Mouse (Mus musculus) liver, embryonic 12.5 days (tissue): ENCODE measurements around the gene Braf. TPM values are rescaled to one million over a fixed set of nuclear protein-coding genes. Genes with fewer than 3 reads are reported as not detected.

Source experiments
- ATAC-seq: fragments of 200-750 bp; cut with Nextera tagmentation; 2 replicates; pipeline ENCODE4 v1.8.0; 2017; ENCODE audit warnings: moderate number of reproducible peaks, mild to moderate bottlenecking, moderate library complexity
- H3K27ac ChIP-seq: fragments of 300-500 bp; sonication (generic); 2 replicates; pipeline ENCODE4 v1.5.1; 2016; ENCODE audit warnings: mild to moderate bottlenecking
- H3K27me3 ChIP-seq: fragments of 300-500 bp; sonication (generic); replicated peaks from 2 replicates; pipeline ENCODE4 v1.6.1; 2016; ENCODE audit warnings: mild to moderate bottlenecking, moderate library complexity
- H3K36me3 ChIP-seq: fragments of 300-500 bp; sonication (generic); 2 replicates; pipeline ENCODE4 v1.6.1; 2016; ENCODE audit warnings: mild to moderate bottlenecking, moderate library complexity
- H3K4me1 ChIP-seq: fragments of 300-500 bp; sonication (generic); 2 replicates; pipeline ENCODE4 v1.6.1; 2016
- H3K4me2 ChIP-seq: fragments of 300-500 bp; sonication (generic); 2 replicates; pipeline ENCODE4 v1.6.1; 2016; ENCODE audit warnings: mild to moderate bottlenecking, moderate library complexity
- H3K4me3 ChIP-seq: fragments of 300-500 bp; sonication (generic); 2 replicates; pipeline ENCODE4 v1.5.1; 2016; ENCODE audit warnings: mild to moderate bottlenecking, moderate library complexity
- H3K9ac ChIP-seq: fragments of 300-500 bp; sonication (generic); 2 replicates; pipeline ENCODE4 v1.6.1; 2016; ENCODE audit warnings: mild to moderate bottlenecking, moderate library complexity
- H3K9me3 ChIP-seq: fragments of 300-500 bp; sonication (generic); replicated peaks from 2 replicates; pipeline ENCODE4 v1.6.1; 2016; ENCODE audit warnings: mild to moderate bottlenecking, moderate library complexity
- WGBS: fragments of 180-500 bp; shearing (Covaris S2); methylation state at CpG from one replicate; pipeline ENCODE4 v1.1.7; 2016; ENCODE audit not compliant: insufficient replicate concordance; 5-methylcytosine and 5-hydroxymethylcytosine counted together
- polyA plus RNA-seq: library from polyadenylated mRNA; unstranded; fragments of >200 nt; fragmentation: Nextera tagmentation; extraction: Ambion mirVana; gene quantifications from 2 replicates; pipeline ENCODE4 v1.2.1, GENCODE M21; 2016

Gene Braf
- polyA plus RNA-seq, 1 experiment from 2014 or later: 11.0 TPM

DNA sequence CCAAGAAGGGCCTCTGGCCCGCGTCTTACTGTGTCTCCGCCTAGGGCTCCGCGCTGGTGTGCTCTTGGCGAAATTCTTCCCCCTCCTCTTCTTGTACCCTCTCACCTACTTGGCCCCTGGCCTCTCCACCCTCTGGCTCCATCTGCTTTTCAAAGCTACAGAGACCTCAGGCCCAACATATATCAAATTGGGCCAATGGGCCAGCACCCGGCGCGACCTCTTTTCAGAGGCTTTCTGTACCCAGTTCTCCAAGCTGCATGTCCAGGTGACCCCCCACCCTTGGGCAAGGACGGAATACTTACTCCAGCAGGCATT, 150.8 kb downstream of the Braf start:
- ATAC-seq: no peak; the same call in 1 of the 2 replicates
- H3K9ac ChIP-seq: peak overlapping the region; percentile 79
- H3K27ac ChIP-seq: peak overlapping the region; percentile 93

DNA sequence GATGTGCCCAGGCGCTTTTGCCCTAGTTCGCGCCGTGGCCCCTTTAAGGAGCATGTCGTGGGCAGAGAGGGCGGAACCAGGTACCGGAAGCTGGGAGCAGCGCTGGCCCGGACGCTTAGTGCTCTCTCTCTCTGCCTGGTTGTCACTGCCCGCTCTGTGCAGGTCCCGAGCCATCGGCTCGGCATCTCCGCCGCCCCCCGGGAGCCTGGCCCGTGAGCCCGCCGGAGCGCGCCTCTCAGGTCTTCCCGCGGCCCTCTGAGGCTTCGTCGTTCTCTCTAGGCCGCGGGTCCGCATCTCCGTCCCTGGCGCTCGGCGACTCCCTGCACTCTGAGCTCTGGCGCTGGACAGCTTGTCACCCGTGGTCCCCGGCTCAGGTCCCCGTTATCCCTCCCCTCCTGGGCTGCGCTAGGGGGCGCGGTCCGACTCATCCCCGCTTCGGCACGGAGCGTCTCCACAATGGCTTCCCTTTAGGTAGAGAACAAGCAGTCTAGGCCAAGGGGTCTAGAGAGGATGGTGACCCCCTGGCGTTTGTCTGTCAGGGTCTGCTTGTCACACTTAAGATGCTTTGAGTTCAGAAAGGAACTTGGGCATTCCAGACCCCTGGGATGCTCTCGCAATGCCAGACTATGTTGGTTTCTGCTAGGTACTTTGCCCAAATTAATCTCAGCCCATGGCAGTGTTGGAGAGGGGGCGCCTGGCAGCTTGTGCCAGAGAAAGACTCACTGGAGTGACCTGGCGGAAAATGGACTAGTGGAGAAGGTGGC, 151.3 kb downstream of the Braf start, which contains the start of gene Adck2:
TSS of gene Adck2 (plus strand) at position 83 of the 764 bp plus-strand sequence.
- peaks cover 13% of the 10 kb centered on the region for H3K36me3 ChIP-seq
- H3K4me1 ChIP-seq: peaks cover 22% of the 10 kb centered on the region
- WGBS: 2% methylated on average over 49 of the region's 49 CpGs
- peak within 1 kb of the TSS; percentile 93 for H3K4me2 ChIP-seq
- H3K9ac ChIP-seq: peak within 1 kb of the TSS; percentile 79
- peak; percentile 96 for ATAC-seq
- H3K4me3 ChIP-seq: peak within 1 kb of the TSS; percentile 82
- 0 out of 2 replicates have a peak, but pooled peaks cover 4% of the 10 kb centered on the region for H3K27me3 ChIP-seq
- H3K9me3 ChIP-seq: no peaks in the 10 kb centered on the region
- peak within 1 kb of the TSS; percentile 93 for H3K27ac ChIP-seq

More for the DNA sequence above, 150.8 kb downstream of the Braf start:
- Histone ChIP-seq H3K9me3 (no peaks in the 10 kb centered on the region), H3K4me1 (peaks cover 22% of the 10 kb centered on the region), H3K36me3 (peaks cover 18% of the 10 kb centered on the region), H3K4me3 (peak overlapping the region; percentile 82), H3K27me3 (0 out of 2 replicates have a peak, but pooled peaks cover 4% of the 10 kb centered on the region), H3K4me2 (peak overlapping the region; percentile 93)
- WGBS: 37% methylated on average over 10 of the region's 10 CpGs

DNA sequence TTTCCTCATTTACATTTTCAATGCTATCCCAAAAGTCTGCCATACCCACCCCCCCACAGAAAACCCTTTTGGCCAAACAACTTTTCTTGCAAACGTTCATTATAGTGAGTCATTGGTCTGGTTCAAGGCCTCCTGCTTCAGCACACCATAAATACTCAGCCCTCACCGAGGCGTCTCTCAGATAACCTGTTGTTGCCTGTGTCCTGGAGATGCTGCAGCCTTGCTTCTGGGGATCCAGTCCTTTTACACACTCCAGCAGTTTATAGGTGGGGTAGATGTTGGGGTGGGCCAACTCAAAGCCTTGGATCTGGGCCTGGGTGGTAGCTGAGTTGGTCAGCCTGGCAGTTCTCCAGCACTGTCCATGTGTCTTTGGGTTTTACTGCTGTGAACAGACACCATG, 154.8 kb downstream of the Braf start:
- Histone ChIP-seq H3K4me2 (no peak overlapping the region), H3K4me1 (peaks cover 22% of the 10 kb centered on the region)
- WGBS: 59% methylated on average over 3 of the region's 3 CpGs

DNA sequence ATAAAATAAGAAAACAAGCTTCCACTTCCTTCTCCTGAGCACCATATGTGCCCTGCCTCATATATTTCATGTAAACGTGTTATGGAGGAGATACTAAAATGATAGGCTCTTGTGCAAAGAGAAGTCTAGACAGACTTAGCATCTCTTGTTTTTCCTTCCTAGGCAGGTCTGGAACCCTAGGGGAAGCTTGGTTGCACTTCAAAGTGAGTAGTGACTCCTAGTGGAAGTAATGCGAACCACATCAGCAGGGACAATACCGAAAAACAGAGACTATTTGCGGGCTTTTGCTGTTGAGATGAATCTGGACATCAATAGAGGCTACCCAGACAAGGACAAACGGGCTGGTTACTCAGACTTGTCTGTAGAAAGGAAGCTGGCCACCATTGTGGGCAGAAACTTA, 157.7 kb downstream of the Braf start:
- H3K36me3 ChIP-seq: no peaks in the 10 kb centered on the region
- no peak for ATAC-seq
- no peak overlapping the region for H3K27ac ChIP-seq
- 13% methylated on average over 5 of the region's 5 CpGs for WGBS
- peaks cover 7% of the 10 kb centered on the region; the same call in 1 of the 2 replicates for H3K4me1 ChIP-seq
- 0 out of 2 replicates have a peak, but pooled peaks cover 12% of the 10 kb centered on the region for H3K27me3 ChIP-seq
- H3K9ac ChIP-seq: no peak overlapping the region
- H3K4me2 ChIP-seq: no peak overlapping the region
- H3K9me3 ChIP-seq: no peaks in the 10 kb centered on the region
- no peak overlapping the region for H3K4me3 ChIP-seq

More for the DNA sequence above, 154.8 kb downstream of the Braf start:
- Histone ChIP-seq H3K27me3 (0 out of 2 replicates have a peak, but pooled peaks cover 12% of the 10 kb centered on the region), H3K9me3 (no peaks in the 10 kb centered on the region), H3K4me3 (no peak overlapping the region), H3K27ac (no peak overlapping the region), H3K9ac (no peak overlapping the region), H3K36me3 (no peaks in the 10 kb centered on the region)
- ATAC-seq: no peak

DNA sequence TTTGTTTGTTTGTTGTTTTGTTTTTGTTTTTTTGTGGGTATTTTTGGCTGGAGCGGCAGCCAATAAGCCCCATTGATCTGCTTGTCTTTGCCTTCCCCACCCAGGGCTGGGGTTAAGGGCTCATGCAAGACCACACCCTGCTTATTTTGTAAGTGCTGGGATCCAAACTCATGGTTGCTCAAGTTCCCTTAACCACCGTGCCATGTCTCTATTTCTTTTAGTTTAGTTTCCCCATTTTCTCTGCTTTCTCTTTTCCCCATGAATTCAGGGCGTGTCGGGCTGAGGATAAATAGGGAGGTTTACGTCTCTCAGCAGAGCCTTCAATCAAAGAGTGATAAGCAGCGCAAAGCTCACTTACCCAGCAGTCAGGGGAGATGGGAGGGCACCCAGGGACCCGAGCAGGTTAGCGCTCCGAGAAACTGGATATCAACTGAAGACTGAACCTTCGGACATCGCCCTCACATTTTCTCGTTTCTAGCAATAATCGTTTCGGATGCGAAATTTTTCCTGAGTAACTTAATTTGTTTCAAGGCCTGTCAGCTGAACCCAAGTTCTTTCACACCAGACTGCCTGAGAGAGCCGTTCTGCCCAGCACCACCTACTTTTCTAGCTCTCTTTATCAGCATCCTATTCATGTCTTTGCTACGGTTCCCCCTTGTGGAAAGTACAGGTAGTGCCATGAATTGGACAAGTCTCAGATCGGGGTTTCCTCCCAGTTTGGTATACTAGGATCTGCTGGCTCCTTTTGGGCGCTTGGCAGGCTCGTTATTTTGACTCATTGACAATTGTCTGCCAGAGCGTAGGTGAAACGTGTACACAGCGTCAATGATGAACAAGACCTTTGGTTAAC, 162.9 kb downstream of the Braf start:
- 11% methylated on average over 23 of the region's 23 CpGs for WGBS
- Histone ChIP-seq H3K4me1 (peaks cover 19% of the 10 kb centered on the region), H3K4me2 (peak overlapping the region; percentile 63), H3K9ac (no peak overlapping the region), H3K27me3 (peaks cover 20% of the 10 kb centered on the region), H3K9me3 (no peaks in the 10 kb centered on the region), H3K4me3 (peak overlapping the region; percentile 30), H3K27ac (no peak overlapping the region), H3K36me3 (no peaks in the 10 kb centered on the region)
- ATAC-seq: peak; percentile 77

DNA sequence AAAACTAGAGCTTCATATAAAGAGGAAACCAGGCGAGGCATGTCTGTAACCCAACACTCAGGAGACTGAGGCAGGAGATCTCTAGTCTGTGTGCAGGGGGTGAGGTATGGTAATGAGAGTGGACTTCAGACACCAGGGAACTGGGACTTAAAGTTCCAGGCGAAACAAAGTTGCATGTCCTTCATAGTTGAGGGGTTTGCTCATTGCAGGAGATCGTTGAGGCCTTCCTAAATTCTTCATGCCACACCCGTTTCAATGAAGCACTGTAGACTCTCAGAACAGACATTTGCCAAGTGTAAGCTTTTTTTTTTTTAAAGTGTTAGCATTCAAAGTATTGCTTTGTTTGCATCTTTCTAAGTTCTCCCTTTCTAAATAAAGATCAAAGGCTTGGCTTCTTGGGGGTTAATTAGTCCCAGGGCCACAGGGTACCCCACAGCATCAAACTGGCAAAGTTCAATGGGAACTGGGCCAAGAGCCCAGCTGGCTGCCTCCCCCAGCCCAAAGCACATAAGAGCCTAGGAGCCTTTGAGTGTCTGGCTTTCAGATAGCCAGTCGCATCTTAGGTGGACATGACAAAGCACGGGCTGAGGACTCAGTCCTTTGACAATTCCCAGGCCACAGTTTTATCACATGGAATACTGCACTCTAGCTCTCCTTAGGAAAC, 165.9 kb downstream of the Braf start:
- no peak for ATAC-seq

DNA sequence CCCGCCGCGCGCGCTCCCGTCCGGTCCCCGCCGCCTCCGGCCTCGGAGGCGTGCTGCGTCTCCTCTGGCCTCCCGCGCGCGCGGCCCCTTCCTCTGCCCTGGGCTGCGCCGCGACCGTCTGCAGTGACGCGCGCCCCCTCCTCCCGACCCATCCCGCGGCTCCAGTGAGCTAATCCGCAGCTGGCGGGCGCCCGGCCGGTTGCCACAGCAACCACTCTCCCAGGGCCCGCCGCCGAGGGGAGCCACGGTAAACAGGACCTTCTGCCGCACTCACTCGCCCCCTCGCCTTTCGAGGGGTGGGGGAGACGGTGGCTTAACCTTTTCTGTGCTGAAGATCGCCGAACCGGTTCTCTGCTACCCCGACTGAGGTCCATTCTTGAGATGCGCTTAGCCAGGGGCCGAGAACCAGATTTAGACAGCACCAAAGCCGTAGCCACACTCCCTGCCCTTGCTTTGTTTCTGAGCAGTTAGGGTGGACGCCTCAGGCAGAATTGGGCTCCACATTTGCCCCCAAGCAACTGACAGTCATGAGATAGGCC, 167.5 kb downstream of the Braf start, which contains the start of gene Dennd2a:
TSS of gene Dennd2a (minus strand) at position 145 of the 539 bp plus-strand sequence.
- Histone ChIP-seq H3K9me3 (no peaks in the 10 kb centered on the region), H3K4me2 (peak within 1 kb of the TSS; percentile 64), H3K4me1 (peaks cover 26% of the 10 kb centered on the region), H3K9ac (peak within 1 kb of the TSS; percentile 59), H3K36me3 (no peaks in the 10 kb centered on the region), H3K4me3 (peak within 1 kb of the TSS; percentile 61), H3K27ac (peak within 1 kb of the TSS; percentile 38; the same call in 1 of the 2 replicates), H3K27me3 (peaks cover 58% of the 10 kb centered on the region)
- ATAC-seq: peak; percentile 53
- 5% methylated on average over 49 of the region's 50 CpGs for WGBS

More for the DNA sequence above, 165.9 kb downstream of the Braf start:
- no peak overlapping the region for H3K4me3 ChIP-seq
- peaks cover 29% of the 10 kb centered on the region for H3K4me1 ChIP-seq
- H3K27ac ChIP-seq: no peak overlapping the region
- H3K4me2 ChIP-seq: no peak overlapping the region
- H3K27me3 ChIP-seq: peaks cover 49% of the 10 kb centered on the region
- H3K36me3 ChIP-seq: no peaks in the 10 kb centered on the region
- WGBS: 58% methylated on average over 6 of the region's 6 CpGs
- H3K9ac ChIP-seq: no peak overlapping the region
- no peaks in the 10 kb centered on the region for H3K9me3 ChIP-seq

DNA sequence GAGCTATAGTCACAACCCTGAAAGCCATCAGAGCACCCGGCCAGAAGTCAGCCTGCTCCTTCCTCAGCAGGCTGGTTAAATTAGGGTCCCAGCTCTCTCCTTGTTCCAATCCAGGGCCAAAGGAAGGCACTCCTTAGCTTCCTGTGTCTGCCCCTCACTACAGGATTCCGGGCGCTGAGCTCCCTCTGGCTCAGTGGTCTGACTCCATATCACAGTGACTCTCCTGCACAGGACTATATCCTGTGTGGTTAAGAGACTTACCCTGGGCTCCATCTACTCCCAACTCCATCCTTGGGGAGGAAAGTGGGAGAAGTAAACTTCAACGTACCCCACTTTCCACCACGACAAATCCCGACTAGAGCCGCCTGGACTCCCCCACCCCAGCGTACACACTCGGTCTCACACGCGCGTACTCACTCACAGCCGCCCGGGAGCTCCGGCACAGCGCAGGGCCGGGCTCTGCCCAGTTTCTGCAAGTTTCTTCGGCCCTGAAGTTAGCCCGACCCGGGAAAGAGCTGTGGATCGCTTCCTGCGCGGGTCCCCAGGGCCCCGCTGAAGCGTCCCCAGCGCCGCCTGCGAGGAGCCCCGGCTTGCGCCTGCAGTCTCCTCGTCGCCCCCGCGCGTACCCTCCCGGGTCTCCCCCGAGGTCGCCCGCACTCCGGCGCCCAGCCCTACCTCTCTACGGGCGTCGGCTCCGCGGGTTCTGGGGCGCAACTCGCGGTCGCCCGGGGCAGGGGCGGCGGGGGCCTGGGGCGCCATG, 168.2 kb downstream of the Braf start:
- peak overlapping the region; percentile 61 for H3K4me3 ChIP-seq
- peak overlapping the region; percentile 64 for H3K4me2 ChIP-seq
- peaks cover 20% of the 10 kb centered on the region for H3K4me1 ChIP-seq
- H3K27me3 ChIP-seq: peaks cover 58% of the 10 kb centered on the region
- ATAC-seq: 0 out of 2 replicates have a peak, but pooled peaks have one; percentile 27
- H3K9ac ChIP-seq: peak overlapping the region; percentile 59
- no peaks in the 10 kb centered on the region for H3K36me3 ChIP-seq
- peak overlapping the region; percentile 38; the same call in 1 of the 2 replicates for H3K27ac ChIP-seq
- H3K9me3 ChIP-seq: no peaks in the 10 kb centered on the region
- 2% methylated on average over 48 of the region's 54 CpGs for WGBS

DNA sequence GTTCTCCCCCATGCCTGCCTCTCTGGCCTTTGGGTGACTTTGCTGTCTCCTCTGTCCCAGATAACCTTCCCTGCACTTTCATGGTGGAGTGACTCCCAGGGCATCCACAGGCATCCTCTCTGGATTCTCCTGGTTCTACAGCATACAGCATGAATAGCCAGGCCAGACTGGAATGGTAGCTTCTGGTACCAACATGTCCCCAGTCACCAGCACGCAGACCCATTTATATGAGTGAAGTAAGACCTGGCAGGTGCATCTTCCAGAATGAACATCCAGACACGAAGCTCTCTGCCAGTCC, 169.7 kb downstream of the Braf start:
- no peak for ATAC-seq
- H3K27me3 ChIP-seq: peaks cover 58% of the 10 kb centered on the region
- WGBS: 65% methylated on average over 2 of the region's 2 CpGs
- H3K4me1 ChIP-seq: peaks cover 19% of the 10 kb centered on the region; the same call in 1 of the 2 replicates
- no peak overlapping the region for H3K27ac ChIP-seq
- no peaks in the 10 kb centered on the region for H3K9me3 ChIP-seq
- H3K36me3 ChIP-seq: no peaks in the 10 kb centered on the region
- no peak overlapping the region for H3K9ac ChIP-seq
- H3K4me3 ChIP-seq: no peak overlapping the region
- no peak overlapping the region for H3K4me2 ChIP-seq

DNA sequence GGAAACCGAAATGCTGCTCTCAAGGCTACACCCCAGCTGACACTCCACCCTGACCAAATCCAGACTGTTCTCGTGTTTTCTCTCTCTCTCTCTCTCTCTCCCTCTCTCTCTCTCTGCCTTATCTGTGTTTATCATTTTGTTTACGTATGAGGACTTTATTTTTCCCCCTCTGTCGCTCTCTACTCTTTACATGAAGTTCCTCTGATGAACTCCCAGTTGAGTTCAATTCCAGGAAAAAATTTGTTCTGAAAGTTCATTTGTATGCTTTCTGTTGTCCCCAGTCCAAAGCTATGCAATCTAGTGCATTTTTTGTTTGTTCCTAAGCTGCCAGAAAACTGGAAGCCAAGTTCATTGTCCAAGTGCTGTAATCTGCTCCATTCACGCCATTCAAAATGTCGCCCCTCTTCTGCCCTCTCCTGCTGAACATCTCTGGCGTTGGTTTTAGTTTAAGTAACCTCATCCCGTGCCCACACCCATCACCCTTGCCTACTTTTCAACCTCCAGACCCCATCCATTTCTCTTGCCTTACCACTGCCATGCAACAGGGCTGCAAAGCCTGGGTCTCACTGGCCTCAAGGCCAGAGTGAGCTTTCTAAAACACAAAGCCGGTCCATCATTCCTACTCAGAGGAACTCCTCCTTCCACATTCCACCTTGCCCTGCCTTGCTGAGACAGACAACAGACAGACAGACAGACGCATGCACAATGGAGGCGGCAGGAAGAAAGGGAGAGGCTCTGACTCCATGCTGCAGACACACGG, 170.2 kb downstream of the Braf start:
- H3K4me2 ChIP-seq: no peak overlapping the region
- ATAC-seq: no peak
- no peak overlapping the region for H3K9ac ChIP-seq
- H3K4me1 ChIP-seq: peaks cover 19% of the 10 kb centered on the region; the same call in 1 of the 2 replicates
- no peak overlapping the region for H3K4me3 ChIP-seq
- no peaks in the 10 kb centered on the region for H3K36me3 ChIP-seq
- H3K9me3 ChIP-seq: no peaks in the 10 kb centered on the region
- no peak overlapping the region for H3K27ac ChIP-seq
- WGBS: 58% methylated on average over 12 of the region's 12 CpGs
- H3K27me3 ChIP-seq: peaks cover 58% of the 10 kb centered on the region
